Mouse (Mus musculus) small intestine, adult 2 months (tissue): ENCODE measurements around the gene Cmip.

ENCODE experiments used
- CTCF ChIP-seq: fragments of 200-500 bp; IDR thresholded peaks from 2 replicates; pipeline ENCODE4 v1.5.1; 2012; ENCODE audit warnings: low read depth, mild to moderate bottlenecking, control low read depth, inconsistent platforms, low read length, moderate library complexity, mixed read lengths; ENCODE audit not compliant: insufficient replicate concordance, insufficient read length; ENCODE audit errors: extremely low read depth
- POLR2A ChIP-seq: fragments of 200-500 bp; IDR thresholded peaks from 2 replicates; pipeline ENCODE4 v1.6.1; 2012; ENCODE audit warnings: low read depth, mild to moderate bottlenecking, control low read depth, inconsistent platforms, low read length, moderate library complexity

GRCm38 (mm10) chr8:117244601-117245000 lies 12.3 kb upstream of the Cmip start:
- no peak for TF ChIP-seq POLR2A
- no peak for TF ChIP-seq CTCF
